Mouse (Mus musculus): ENCODE data around the gene Prph2.

The Prph2 gene

DNA sequence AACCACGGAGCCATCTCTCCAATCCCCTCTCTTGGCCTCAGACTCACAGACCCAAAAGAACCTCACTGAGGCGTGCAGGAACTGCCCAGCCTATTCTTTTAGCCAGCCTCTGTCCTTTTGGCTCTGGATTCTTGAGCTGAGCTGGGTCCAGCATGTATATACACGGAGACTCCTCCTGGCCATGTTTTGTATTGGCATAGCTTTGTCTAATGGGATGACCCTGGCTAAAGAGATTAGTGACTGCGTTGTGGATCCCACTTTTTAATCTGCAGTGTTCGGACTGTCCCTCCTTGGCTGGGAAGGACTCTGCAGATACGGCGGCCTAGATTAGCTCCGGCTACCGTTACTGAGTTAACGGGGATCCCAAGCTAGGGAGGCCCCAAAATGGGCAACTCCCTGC lies at the start of gene Prph2:
Prph2 (plus strand) TSS at position 274 of the 400 bp plus-strand sequence.
- no peak for DNase-seq (ENCODE audit: low spot score in 2 of 2)

GRCm38 (mm10) chr17:46864566-46865195 lies 45.6 kb upstream of the Prph2 start:
- no peak for DNase-seq (ENCODE audit: low spot score in 2 of 2)

DNA sequence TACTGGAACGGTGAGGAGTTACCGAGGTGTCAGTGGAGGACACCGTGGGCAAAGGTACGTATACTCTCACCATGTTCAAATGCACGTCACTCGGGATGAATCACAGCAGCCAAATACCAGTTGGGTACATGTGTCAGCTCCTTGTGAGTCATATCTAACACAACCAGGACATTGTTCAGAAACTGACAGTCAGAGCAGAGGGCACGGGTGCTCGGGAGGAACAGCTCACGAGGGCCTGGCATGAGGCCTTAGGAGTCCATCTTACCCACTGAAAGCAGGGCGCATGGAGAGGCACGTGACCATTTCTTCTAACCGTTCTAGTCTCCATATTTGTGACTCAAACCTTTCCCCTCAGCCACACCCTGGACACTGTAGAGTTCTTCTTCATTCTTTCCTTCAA lies 43.4 kb upstream of the Prph2 start:
- DNase-seq (ENCODE audit: low spot score in 2 of 2) = no peak

- no peak for DNase-seq (ENCODE audit: low spot score in 2 of 2)
Observed at GRCm38 (mm10) chr17:46870204-46870798, 40.0 kb upstream of the Prph2 start.

DNA sequence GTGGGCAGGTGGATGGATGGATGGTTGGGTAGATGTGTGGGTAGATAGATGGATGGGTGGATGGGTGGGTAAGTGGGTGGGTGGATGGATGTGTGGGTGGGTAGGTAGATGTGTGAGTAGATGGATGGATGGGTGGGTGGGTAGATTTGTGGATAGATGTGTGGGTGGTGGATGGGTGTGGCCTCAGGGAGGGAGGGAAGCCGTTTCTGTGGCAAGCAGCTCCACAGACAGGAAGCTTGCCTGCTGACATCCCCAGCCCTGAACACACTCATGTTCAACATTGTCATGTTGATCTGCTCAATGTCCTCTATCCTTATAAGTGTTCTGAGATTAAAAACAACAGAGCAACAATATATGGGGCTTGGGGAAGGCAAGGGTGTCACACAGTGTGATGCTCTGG lies 39.3 kb upstream of the Prph2 start:
- DNase-seq (ENCODE audit: low spot score in 2 of 2) = no peak

GRCm38 (mm10) chr17:46872806-46873205 lies 37.5 kb upstream of the Prph2 start:
- no peak for DNase-seq (ENCODE audit: low spot score in 2 of 2)

GRCm38 (mm10) chr17:46874133-46874532 lies 36.1 kb upstream of the Prph2 start:
- DNase-seq (ENCODE audit: low spot score in 2 of 2) = no peak

DNA sequence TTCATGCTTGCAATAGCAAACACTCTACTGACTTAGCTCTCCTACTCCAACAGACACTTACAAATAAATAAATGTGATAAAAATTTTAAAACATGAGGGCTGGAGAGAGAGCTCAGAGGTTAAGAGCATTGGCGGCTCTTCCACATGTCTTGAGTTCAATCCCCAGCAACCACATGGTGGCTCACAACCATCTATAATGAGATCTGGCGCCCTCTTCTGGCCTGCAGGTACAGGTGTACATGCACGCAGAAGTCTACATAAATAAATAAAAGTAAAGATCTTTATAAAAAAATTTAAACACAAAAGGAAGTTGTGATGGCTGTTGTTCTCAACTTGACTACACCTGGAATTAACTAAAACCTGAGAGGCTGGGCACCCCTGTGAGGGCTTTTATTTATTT lies 34.6 kb upstream of the Prph2 start:
- DNase-seq (ENCODE audit: low spot score in 2 of 2) = no peak

DNA sequence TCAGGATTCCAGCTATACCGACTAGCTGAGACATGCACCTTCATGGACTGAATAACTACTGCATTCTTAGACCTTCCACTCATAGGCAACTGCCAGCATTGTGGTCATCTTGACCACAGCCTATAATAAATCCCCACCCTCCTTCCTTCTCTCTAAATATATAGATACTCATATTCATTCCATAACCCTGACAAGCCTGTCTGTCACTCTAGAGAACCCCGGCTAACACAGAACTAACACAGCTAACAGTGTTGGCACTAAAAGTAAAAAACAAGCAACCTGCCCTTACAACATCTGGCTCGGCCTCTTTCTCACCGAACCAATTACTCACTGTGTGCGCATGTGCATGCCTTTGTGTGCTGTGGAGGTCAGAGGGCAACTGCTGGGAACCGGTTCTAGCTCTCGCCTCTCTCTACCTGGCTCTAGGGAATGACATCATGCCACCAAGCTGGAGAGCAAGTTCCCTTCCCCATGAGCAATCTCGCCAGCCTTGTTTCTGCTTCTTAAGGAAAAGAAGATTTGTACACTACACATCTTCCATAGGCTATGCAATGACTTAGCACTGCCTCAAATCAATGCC lies 33.8 kb upstream of the Prph2 start:
- no peak for DNase-seq (ENCODE audit: low spot score in 2 of 2)

- DNase-seq (ENCODE audit: low spot score in 2 of 2) = no peak
Observed at GRCm38 (mm10) chr17:46877061-46877460, 33.2 kb upstream of the Prph2 start.

- no peak for DNase-seq (ENCODE audit: low spot score in 2 of 2)
Observed at GRCm38 (mm10) chr17:46879841-46880311, 30.4 kb upstream of the Prph2 start.

GRCm38 (mm10) chr17:46880322-46880721 lies 29.9 kb upstream of the Prph2 start:
- no peak for DNase-seq (ENCODE audit: low spot score in 2 of 2)

- DNase-seq (ENCODE audit: low spot score in 2 of 2) = no peak
Observed at GRCm38 (mm10) chr17:46881728-46882127, 28.5 kb upstream of the Prph2 start.

DNA sequence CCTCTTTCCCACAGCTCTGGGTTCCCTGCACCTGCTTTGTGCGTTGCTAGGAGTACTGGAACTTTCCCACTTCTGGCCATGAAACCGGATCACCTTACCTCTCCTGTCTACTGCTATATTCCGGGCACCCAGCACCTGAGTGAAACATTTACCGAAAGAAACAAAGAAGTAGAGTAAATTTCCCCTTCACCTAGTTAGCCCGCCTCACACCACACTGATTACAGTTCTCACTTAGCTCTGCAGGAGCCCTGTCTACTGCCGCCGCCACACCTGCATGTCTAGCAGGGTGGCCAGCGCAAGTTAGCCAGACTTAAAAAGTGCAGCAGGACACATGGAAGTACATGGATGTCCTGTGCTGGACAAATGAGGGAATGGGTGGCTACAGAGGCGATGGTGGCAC lies 27.2 kb upstream of the Prph2 start:
- no peak for DNase-seq (ENCODE audit: low spot score in 2 of 2)

GRCm38 (mm10) chr17:46884766-46885165 lies 25.5 kb upstream of the Prph2 start:
- no peak for DNase-seq (ENCODE audit: low spot score in 2 of 2)

DNA sequence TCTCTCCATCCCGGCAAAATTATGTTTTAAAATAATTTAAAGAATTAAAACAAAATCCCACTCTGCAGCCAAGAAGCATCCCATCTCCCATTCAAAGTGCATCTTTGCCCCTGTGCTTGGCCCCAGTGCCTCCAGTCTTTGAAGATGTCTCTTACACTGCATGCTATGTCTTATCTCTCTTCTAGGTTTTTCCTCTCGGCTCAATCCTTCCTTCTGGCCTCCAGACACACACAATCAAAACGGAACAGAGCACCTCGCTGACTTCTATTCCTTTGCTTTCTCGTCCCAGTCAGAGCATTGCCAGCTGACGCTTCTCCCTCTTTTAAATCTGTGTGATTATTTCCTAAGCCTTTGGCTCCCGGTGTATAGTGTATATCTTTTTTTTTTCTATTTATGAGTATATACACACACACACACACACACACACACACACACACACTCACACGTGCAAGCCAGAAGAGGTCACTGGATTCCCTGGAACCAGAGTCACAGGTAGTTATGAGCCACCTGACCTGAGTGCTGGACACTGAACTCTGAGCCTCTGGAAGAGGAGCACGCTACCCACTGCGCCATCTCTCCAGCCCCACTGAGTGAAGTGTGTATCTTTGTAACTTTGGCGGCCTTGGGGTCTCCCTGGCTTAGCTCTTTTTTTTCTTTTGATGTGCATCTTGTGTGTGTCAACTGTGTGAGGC lies 24.9 kb upstream of the Prph2 start:
- no peak for DNase-seq (ENCODE audit: low spot score in 2 of 2)

DNA sequence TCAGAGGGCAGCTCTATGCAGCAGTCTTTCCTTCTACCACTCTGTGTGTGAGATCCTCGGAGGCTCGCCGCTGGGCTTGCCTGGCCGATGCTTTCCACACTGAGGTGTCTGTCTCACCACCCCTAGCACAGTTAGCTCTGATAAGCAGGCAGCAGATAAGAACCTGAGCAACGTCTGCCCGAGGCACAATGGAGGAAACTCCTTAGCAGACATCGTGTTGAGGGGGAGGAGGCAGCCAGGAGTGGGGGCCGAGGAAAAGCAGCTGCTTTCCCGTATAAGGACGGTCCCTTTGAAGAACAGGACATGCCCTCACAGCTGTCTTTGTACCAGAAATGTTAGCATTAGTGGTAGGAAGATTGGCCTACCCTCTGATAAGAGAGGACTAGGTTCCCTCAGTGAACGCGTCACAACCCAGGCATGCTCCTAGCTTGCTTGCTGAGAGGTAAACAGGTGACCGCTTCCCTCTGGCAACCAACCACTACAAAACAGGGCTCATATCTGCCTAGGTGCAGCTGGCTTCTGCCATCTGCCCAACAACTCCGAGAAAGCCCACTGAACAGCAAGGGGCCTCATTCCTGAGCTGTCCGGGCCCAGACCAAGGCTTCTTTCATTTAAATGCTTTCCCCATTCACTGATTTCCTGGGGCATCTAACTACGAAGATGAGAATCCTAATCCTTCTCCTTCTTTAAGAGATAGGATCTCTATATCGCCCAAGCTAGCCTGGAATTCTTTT lies 24.2 kb upstream of the Prph2 start:
- no peak for DNase-seq (ENCODE audit: low spot score in 2 of 2)

DNA sequence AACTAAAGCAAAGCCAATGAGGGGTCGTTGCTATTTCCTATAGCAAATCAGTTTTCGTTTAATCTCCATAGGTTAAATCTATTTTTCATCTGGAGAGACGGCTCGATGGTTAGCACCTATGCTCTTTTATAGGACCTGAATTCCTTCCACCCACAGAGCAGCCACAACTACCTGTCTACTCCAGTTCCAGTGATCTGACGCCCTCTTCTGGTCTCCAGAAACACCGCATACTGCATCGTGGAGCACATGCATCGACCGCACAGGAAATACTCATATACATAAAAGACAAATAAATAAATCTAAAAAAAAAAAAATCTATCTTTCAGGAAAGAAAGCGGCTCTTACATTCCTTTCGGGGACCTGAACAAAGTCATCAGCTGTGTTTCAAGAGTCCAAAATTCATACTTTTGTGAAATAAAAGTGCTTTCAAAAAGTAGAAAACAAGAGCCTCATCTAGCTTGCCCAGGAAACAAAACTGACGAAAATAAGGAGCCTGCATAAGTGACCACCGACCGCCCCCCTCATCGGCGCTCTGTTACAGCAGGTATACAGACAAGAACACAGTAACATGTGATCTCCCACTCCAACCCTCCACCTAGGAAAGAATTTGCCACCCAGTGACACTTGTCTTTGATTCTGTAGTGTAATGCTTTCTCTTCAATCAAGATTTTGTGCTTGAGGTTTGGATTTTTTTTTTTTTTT lies 21.6 kb upstream of the Prph2 start:
- DNase-seq (ENCODE audit: low spot score in 2 of 2) = peak in 1 of 2 experiments; percentile 37

DNA sequence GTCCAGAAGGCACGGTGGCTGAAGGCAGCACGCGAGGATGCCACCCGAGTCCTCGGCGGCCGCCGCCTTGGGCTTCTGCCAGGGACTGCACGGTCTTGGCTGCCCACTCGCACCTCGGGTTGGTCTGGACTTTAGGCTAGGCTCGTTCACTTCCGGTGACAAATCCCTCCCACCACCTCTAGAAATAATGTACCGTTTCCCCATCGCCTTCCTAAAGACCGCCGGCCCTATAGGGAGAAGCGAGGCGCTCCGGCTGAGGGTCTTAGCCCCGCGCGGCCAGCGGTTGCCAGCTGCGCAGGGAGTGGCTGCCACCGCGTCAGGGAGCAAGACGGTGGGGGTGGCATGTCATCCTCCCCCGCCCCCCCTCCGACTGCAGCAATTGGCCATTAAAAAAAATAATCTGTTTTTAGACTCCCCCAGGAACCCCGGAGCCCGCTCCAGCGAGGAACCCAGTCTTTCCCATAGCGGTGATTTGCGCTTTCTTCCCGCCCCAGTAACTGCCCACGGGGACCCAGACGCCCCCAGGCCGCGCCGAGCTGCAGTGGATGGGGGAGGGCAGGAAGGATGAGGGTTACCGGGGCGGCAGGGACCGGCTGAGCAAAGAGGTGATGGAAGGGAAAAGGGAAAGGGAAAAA lies 20.7 kb upstream of the Prph2 start:
- DNase-seq (ENCODE audit: low spot score in 2 of 2) = peak; percentile 72 to 74

DNA sequence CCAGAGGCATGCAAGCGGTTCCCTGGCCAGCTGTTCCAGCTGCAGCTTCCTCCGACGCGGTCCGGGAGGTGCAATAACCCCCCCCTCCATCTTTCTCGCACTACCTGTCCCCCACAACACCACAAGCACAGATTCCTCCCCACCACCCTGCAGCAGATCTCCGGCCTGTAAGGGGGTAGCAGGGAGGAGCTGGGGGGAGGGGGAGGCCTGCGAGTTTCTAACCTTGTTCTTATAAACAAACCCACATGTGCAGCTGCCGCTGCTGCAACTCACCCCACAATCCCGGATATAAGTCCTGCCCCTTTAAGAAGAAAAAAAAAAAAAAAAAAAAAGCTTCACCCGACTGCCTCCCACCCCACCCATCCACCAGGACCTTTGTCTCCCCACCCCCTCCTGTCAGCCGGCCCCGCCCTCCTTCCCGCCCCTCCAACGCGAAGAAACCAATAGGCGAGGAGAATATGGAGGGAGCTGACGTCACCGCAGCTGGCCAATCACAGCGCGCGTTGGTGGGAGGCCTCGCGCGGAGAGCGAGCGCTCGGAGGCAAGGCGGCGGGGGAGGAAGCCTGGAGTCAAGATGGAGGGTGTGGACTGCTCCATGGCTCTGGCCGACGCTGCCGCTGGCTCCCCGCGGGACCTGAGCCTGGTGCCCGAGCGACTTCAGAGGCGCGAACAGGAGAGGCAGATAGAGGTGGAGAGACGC lies 20.0 kb upstream of the Prph2 start, which contains the start of gene Tbcc:
Tbcc (plus strand) TSS at position 569 of the 700 bp plus-strand sequence.
- DNase-seq (ENCODE audit: low spot score in 2 of 2) = peak; percentile 95 to 97

Measured in frontal cortex, postnatal 10 days (tissue).